Mouse (Mus musculus): Measurements from ENCODE around the gene Htra3.

Gene Htra3

GRCm38 (mm10) chr5:35610381-35610780, 69.2 kb downstream of the Htra3 start:
- no peak for DNase-seq

- no peak for DNase-seq
These were observed 69.6 kb downstream of the Htra3 start for GRCm38 (mm10) chr5:35609971-35610370.

GRCm38 (mm10) chr5:35609381-35609780, 70.2 kb downstream of the Htra3 start:
- peak; percentile 68 for DNase-seq

GRCm38 (mm10) chr5:35608559-35608958, 71.0 kb downstream of the Htra3 start:
- DNase-seq, result no peak

GRCm38 (mm10) chr5:35607784-35608183, 71.8 kb downstream of the Htra3 start:
- peak; percentile 56 for DNase-seq

GRCm38 (mm10) chr5:35606800-35607199, 72.8 kb downstream of the Htra3 start:
- no peak for DNase-seq

- no peak for DNase-seq
These were observed 74.2 kb downstream of the Htra3 start for GRCm38 (mm10) chr5:35605355-35605754.
